Mouse (Mus musculus) megakaryocyte progenitor cell, adult 5-6 weeks (primary cell): Measurements from ENCODE around the gene Auts2. TPM values are rescaled to one million over a fixed set of nuclear protein-coding genes. Genes with fewer than 3 reads are reported as not detected.

Source experiments
- ATAC-seq: replicated peaks from 2 replicates; pipeline ENCODE4 v1.8.0; 2016; ENCODE audit warnings: mild to moderate bottlenecking, moderate TSS enrichment, inconsistent platforms; ENCODE audit not compliant: poor library complexity
- total RNA-seq, 2 experiments: library from RNA; stranded (forward) in 1 of 2; stranded (reverse) in 1 of 2; fragments of 157-497, 149-512 nt in 1 of 2; fragments of 200-1000 nt in 1 of 2; gene quantifications; 2 replicates each; pipeline versions ENCODE4 v1.2.3 to v1.2.4; 2015 to 2017

Gene Auts2
- total RNA-seq, 2 experiments from 2014 or later: 3.9 to 15.0 TPM

- ATAC-seq: 0 out of 2 replicates have a peak, but pooled peaks have one; percentile 56
Observed at GRCm38 (mm10) chr5:131429563-131429962, 1113.6 kb downstream of the Auts2 start.

- peak; percentile 80 for ATAC-seq
Observed at GRCm38 (mm10) chr5:131427734-131428413, 1115.3 kb downstream of the Auts2 start.

- ATAC-seq: no peak
Observed at GRCm38 (mm10) chr5:131422737-131423136, 1120.4 kb downstream of the Auts2 start.

- ATAC-seq: no peak
Observed at GRCm38 (mm10) chr5:131420406-131420805, 1122.7 kb downstream of the Auts2 start.

- no peak for ATAC-seq
Observed at GRCm38 (mm10) chr5:131415902-131416545, 1127.1 kb downstream of the Auts2 start.

- no peak for ATAC-seq
Observed at GRCm38 (mm10) chr5:131398250-131398649, 1144.9 kb downstream of the Auts2 start.

GRCm38 (mm10) chr5:131395756-131396155 is 1147.4 kb downstream of the Auts2 start:
- ATAC-seq: no peak
